21 mouse cellular contexts compared by ENCODE assay signal in genomic region chr16:22589619-22590018, GRCm38 (mm10).
DNase-seq lines count a peak whose midpoint lies in the region; ATAC-seq lines count a peak whose summit lies in the region.
"Had no signal": no experiment of that assay in that cellular context is flagged by ENCODE, and none has a peak within 500 bp of the region (broad histone marks: within the 10 kb centered on the region; RNA-seq: fewer than 3 reads in every experiment).

No protein-coding gene starts in this region.

- peak; percentile 70 for ATAC-seq in granulocyte monocyte progenitor cell, adult 5-6 weeks (replicated peaks; ENCODE audit: poor library complexity, severe bottlenecking)
- ATAC-seq in neutrophil, adult 5-6 weeks (ENCODE audit: extremely low read depth, insufficient number of reproducible peaks, low FRiP score, poor library complexity, severe bottlenecking), result peak; percentile 48
- ATAC-seq: activated CD4-positive, CD25-positive, alpha-beta regulatory T cell, adult 4 months; CD4-positive, CD25-positive, alpha-beta regulatory T cell, adult 4 months; forebrain, embryonic 14.5 days; forebrain, postnatal 0 days; hindbrain, embryonic 16.5 days; intestine, embryonic 15.5 days had no signal

- intact Hi-C loops in left cerebral cortex, postnatal 14 days (cut with DNase I), result no loop called here

- DNase-seq in testis, postnatal 10 days (ENCODE audit: low spot score), result peak; percentile 13
- DNase-seq in testis, postnatal 14 days (ENCODE audit: low spot score), result no peak
- no peak for DNase-seq in layer of hippocampus, adult 9-11 months
- DNase-seq in left cerebral cortex, postnatal 14 days (ENCODE audit: low spot score in 2 of 2), result no peak
- DNase-seq: adrenal gland, adult 8-10 months; adrenal gland, postnatal 25 days; cerebellum, adult 11-12 months; cerebellum, adult 8-10 months; cerebellum, postnatal 10 days; forebrain, postnatal 0 days; gastrocnemius, adult 2 months; gastrocnemius, postnatal 14 days; heart, adult 2 months; heart, postnatal 14 days had no signal
